Mouse (Mus musculus) layer of hippocampus, adult 2 months (tissue): ENCODE results near the gene Otoa. TPM values are rescaled to one million over a fixed set of nuclear protein-coding genes. Genes with fewer than 3 reads are reported as not detected.

Experiments
- DNase-seq, 2 experiments: peaks; one replicate each; pipeline ENCODE4 v3.0.0; 2022; ENCODE audit warnings: low spot score in 2 of 2
- H3K27ac ChIP-seq: fragments of 200-600 bp; 2 replicates; pipeline ENCODE4 v1.8.1; 2022
- H3K4me3 ChIP-seq: fragments of 200-600 bp; 2 replicates; pipeline ENCODE4 v1.8.1; 2022; ENCODE audit warnings: mild to moderate bottlenecking
- CTCF ChIP-seq: fragments of 200-600 bp; conservative IDR thresholded peaks from 2 replicates; pipeline ENCODE4 v1.8.1; 2022; ENCODE audit warnings: antibody characterized with exemption, mild to moderate bottlenecking, moderate library complexity
- total RNA-seq, 2 experiments: library from RNA; stranded (reverse); gene quantifications; 2 replicates each; pipeline ENCODE4 v1.2.3; 2021

The Otoa gene
- total RNA-seq, 2 experiments from 2014 or later, result 0.54 TPM

DNA sequence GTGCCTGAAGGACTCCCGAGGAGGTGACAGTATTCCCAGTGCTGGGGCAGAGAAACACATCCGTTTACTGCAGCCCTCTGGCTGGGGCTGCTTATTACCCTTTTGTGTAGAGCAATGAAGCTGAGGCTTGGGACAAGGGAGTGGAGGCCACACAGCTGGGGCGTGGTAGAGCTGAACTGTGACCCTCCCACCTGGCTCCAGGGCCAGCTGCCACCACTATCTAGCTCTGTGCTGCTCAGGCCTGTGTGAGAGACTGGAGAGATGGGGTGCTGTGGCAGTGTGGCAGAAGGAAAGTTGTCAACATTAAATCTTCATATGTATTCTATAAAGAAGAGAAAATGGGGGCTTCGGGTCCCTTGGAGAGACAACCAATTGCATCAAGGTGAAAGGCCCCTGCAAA lies 11.6 kb downstream of the Otoa start:
- no peak for TF ChIP-seq CTCF
- DNase-seq, result no peak
- Histone ChIP-seq H3K27ac (no peak overlapping the region), H3K4me3 (no peak overlapping the region)

DNA sequence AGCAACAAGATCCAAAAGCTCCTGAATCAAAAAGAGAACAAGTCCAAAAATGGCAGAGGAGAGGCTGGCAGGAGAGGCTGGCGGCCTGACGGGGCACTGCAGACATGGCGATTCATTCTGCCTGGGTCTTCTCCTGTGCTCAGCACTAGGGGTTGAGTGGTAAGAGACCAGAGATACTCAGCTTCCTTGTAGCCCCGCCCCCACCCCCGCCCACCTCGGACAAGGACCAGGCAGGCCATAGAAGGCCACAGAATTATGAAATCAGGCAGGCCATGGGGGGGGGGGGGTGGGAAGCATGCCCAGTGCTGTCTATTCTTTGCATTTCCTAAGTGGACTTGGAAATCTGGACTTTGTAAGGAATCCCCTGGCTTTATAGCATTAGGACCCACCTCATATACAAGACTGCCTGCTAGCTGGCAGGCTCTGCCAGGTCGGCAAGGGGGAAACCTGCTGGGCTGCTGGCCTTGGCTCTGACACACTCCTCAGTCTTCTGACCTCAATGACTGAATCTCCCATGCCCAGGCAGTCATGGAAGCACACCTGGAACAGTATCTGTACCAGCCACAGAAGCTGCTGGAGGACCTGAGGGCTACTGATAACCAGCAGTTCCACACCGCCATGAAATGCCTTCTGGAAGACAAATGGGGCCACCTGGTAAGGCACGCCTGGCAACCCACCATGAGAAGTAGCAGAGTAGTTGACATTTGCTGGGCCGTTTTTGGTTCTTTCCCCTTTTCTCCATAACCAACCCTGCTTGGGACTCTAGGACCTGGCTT lies 17.4 kb downstream of the Otoa start:
- H3K4me3 ChIP-seq, result no peak overlapping the region
- no peak for TF ChIP-seq CTCF
- H3K27ac ChIP-seq, result no peak overlapping the region

DNA sequence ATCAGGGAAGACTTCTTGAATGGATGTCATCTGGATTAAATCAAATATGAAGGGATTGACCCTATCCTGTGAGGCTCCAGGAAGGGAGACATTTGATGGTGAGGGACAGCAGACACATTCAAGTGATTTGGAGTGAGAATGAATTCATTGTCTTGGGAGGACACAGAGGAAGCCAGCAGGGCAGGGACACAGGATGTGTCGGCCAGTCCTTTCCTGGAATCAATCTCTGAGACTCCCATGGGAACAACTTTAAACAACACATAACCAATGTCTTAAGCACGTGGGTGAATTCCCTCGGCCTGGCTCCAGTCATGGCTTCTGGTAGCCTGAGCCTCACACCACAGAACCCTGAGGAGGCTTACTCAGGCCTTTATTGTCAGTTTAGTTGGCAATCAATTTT lies 26.4 kb downstream of the Otoa start:
- no peak for TF ChIP-seq CTCF
- H3K4me3 ChIP-seq, result no peak overlapping the region
- no peak for DNase-seq
- no peak overlapping the region for H3K27ac ChIP-seq

More for the DNA sequence above, 17.4 kb downstream of the Otoa start:
- DNase-seq, result no peak

DNA sequence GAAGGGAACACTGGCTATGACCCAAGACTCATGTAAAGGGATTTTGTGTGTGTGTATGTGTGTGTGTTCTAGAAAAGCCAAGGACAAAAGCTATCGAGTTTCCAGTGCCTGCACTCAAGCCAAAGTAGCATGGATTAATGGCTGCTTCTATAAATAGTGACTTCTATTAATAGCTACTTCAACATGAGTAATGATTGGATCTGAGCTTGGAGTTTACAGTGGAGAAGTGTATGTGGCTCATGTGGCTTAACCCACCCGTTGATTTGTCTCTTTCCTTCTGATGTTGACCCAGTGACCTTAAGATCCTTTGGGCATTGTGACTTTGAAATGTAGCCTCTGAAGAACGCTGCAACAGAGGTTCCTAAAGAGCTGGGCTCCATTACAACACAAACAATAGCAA lies 29.9 kb downstream of the Otoa start:
- DNase-seq, result no peak
- no peak overlapping the region for H3K27ac ChIP-seq
- no peak for TF ChIP-seq CTCF
- H3K4me3 ChIP-seq, result no peak overlapping the region

DNA sequence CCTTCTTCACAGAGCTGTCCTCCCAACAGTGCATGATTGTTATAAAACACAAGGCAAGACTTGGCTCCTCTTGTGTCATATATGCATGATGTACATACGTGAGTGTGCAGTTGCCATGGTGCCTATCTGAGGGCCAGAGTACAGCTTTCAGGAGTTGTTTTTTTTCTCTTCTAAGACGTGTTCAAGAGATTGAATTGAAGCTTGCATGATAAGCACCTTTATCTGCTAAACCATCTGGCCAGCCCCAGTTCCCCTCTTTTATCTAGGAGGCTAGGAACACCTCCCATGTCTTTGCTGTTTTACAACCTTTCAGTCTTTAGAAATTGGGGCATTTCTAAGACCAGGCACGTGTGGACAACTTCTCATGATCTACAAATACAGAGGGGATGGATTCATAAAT lies 30.3 kb downstream of the Otoa start:
- TF ChIP-seq CTCF, result no peak
- DNase-seq, result no peak
- H3K27ac ChIP-seq, result no peak overlapping the region
- no peak overlapping the region for H3K4me3 ChIP-seq

DNA sequence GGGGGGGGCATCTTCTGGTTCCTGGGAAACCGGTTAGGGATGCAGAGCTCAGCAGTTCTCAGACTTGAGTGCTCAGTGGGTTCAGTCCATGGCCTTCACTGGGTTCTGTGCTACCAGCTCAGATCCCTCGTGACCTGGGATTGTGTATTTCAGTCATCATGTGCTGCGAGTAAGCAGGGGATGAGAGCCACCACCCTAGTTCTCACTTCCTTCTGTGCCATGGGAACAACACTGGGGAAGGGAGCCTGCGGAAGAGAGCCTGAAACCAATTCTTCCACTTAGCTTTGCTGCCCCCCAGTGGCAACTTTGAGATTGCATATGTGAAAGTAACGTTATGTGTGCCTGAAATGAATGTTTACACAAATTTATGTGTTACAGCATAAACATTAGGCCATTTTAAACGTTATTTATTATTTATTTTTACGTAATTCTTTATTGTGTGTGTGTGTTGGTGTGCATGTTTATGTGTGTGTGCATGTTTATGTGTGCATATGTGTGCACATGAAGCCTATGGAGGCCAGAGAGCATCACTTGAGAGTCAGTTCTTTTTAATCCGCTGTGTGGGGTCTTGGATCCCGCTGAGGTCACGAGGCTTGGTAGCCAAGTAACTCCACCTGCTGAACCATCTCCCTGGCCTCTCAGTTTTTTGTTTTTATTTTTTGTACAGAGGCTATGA lies 38.8 kb downstream of the Otoa start:
- Histone ChIP-seq H3K27ac (no peak overlapping the region), H3K4me3 (no peak overlapping the region)
- peak; percentile 71 to 92 for DNase-seq
- TF ChIP-seq CTCF, result peak; percentile 95

DNA sequence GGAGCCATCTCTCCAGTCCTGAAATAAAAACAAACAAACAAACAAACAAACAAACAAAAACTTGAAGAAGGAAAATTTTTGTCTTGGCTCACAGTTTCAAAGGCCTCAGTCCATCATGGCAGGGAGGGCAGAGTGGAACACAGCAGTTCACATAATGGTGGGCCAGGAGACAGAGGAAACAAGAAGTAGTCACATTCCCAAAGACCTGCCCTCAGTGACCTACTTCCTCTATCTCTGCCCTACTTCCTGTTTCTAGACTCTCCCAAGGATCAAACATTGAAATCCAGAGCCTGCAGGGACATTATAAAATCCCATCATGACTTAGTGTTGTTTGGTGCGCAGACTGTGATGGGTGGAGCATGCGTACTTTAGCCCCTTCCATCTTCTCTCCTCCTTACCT lies 49.4 kb downstream of the Otoa start:
- Histone ChIP-seq H3K27ac (no peak overlapping the region), H3K4me3 (no peak overlapping the region)
- TF ChIP-seq CTCF, result no peak
- no peak for DNase-seq

DNA sequence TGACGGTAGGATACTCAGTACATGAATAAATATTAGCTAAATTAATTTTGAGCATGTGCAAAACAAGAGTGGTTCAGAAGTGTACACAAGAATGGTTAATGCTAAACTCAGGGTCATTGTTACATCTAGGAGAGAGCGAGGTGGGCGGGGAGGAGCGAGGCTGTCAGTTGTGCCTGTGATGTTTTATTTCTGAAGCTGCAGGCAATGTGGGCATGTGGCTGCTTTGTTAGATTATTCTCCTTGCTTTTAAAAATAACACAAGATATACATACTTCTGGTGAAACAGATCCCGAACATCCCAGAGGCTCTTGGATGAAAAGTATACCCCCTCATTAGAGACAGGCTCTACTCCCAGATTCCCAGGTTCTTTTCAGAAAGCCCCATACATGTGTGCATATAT lies 59.8 kb downstream of the Otoa start:
- Histone ChIP-seq H3K4me3 (no peak overlapping the region), H3K27ac (no peak overlapping the region)
- no peak for DNase-seq
- TF ChIP-seq CTCF, result no peak

DNA sequence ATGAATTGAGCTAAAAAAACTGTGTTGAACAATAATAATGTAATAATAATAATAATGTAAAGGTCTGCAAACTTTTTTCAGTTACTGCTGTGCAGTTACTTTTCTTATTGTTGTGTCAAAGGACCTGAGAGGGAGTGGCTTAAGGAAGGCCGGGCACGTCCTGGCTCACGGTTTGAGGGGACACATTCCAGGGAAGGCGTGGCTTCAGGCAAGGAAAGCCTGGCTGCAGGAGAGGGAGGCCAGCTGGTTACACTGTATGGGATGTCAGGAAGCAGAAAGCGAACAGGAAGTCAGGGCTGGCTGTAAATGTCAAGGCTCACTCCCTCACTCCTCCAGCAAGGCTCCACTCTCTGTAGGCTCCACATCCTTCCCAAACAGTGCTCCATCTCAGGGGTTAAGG lies 69.2 kb downstream of the Otoa start:
- no peak for TF ChIP-seq CTCF
- DNase-seq, result no peak
- Histone ChIP-seq H3K4me3 (no peak overlapping the region), H3K27ac (no peak overlapping the region)

DNA sequence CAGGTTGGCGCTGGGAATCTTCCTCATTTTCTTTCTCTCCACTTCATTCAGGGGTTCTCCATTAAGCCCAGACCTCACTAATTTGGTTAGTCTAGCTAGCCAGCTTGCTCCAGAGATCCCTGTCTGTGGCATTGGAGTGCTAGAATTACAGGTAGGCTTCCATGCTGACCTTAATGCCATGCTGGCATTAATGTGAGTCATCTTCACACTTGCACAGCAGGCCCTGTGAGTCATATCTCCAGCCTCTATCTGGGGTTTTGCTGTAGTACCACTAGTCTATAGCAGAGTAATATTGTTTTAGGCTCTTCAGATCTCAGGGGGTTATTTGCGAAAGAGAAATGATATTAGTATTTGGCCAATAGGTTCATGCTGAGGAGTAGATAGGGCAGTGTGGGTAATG lies 70.7 kb downstream of the Otoa start:
- no peak for TF ChIP-seq CTCF
- Histone ChIP-seq H3K27ac (no peak overlapping the region), H3K4me3 (no peak overlapping the region)
- no peak for DNase-seq

DNA sequence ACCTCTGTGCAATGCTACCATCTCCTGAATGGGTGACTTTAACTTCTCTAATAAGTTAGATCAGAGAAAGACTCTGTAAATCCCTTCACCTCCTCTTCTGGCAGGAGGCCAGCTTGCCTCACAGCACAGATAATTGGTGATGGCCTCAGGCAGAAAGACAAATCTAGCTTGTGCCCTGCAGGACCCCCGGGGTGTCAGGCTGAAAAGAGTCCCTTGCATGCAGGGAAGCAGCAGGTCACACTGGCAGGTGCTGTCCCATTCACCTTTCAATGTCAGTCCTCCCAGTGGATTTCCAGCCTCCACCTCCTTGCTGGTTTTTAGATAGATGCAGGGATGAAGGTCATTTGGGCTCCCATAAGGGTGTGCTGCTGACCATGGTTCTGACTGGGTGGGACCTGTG lies 84.2 kb downstream of the Otoa start:
- Histone ChIP-seq H3K4me3 (no peak overlapping the region), H3K27ac (no peak overlapping the region)
- no peak for DNase-seq
- TF ChIP-seq CTCF, result no peak

DNA sequence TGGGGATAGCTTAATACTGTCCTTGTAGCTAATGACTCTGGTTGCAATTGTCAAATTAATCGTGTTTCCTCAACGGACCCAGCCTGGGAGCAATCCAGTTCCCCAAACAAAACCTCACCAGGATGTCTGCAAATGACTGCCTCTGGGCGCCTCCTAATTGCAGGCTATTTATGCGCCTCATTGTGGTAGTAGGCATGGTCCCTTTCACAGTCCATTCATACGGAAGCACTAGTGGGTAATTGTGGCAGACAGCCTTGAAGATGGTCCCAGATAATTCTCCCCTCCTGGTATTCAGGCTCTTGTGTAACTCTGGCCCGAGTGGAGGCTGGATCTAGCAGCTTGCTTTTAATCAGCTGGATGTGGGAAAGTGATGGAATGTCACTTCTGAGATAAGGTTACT lies 90.4 kb downstream of the Otoa start:
- Histone ChIP-seq H3K4me3 (no peak overlapping the region), H3K27ac (no peak overlapping the region)
- DNase-seq, result no peak
- no peak for TF ChIP-seq CTCF

DNA sequence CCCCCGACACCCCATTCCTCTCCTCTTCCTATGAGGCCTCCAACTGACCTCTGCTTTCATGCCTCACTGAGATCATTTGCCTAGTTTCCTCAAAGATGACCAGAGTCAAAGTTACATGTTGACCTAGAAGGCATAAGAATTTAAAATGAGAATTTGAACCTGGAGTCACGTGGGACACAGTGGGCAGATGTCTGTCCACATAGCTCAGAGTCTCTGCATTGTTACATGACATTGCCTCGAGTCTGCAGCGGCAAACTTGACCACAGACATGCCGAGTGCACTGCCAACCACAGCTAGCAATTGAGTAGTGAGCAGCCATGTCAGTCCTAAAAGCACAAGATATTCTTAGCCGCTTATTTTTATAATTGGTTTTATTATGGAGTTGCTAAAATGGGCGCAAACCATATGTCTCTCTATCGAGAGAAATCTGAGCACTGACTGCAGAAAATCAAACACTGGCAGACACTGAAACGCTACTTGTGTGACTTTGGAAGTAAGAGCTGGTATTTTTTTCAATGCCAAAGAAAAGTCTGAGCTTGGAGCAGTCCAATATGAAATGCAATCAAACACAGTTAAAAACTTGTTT lies 105.8 kb downstream of the Otoa start:
- peak; percentile 12 to 24 for DNase-seq
- H3K27ac ChIP-seq, result no peak overlapping the region
- no peak for TF ChIP-seq CTCF
- H3K4me3 ChIP-seq, result no peak overlapping the region

DNA sequence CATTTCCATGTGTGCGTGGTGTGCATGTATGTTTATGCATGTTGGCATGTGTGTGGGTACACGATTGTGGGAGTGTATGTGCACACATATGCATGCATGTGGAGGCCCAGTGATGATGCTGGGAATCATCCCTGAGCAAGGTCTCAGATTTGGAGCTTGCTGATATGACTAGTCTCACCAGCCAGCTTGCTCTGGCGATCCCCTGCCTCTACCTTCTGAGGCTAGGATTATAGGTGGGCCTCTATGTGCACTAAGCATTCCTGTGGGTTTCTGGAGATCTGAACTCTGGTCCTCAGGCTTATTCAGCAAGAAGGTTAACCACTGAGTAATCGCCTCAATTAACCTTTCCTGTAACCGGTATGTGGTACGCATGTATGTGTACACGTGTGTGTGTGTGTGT lies 107.5 kb downstream of the Otoa start:
- H3K4me3 ChIP-seq, result no peak overlapping the region
- no peak for TF ChIP-seq CTCF
- no peak for DNase-seq
- no peak overlapping the region for H3K27ac ChIP-seq
